Mouse (Mus musculus): ENCODE data around the gene Noct. TPM values are rescaled to one million over a fixed set of nuclear protein-coding genes. Genes with fewer than 3 reads are reported as not detected.

Noct gene
- polyA plus RNA-seq, 1 experiment from 2014 or later, result 8.9 TPM

DNA sequence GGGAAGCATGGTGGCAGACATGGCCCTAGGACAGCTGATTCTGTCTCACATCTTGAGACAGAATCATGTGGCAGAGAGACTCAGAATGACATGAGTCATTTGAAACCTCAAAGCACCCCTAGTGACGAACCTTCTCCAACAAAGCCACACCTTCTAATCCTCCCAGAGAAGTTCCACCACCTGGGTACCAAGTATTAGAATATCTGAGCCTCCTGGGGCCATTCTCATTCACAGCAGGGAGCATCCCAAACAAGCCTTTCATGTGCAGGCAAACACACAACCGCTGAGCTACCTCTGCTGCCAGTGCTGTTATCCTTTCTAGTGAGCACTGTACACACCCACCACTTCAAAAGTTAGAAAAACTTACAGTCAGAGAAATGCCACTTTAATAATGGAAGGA is 70.0 kb downstream of the Noct start:
- WGBS, result 43% methylated on average over 2 of the region's 2 CpGs
- H3K9ac ChIP-seq, result no peak overlapping the region
- no peaks in the 10 kb centered on the region for H3K4me1 ChIP-seq (ENCODE audit: insufficient read depth)
- H3K27me3 ChIP-seq (ENCODE audit: insufficient read depth, low read length), result no peaks in the 10 kb centered on the region
- no peaks in the 10 kb centered on the region for H3K36me3 ChIP-seq (ENCODE audit: insufficient read depth)
- DNase-seq, result no peak
- ATAC-seq (ENCODE audit: insufficient read depth), result no peak
- no peak for TF ChIP-seq CTCF (IDR thresholded peaks at IDR 0.05; ENCODE audit: low read depth)
- H3K9me3 ChIP-seq (ENCODE audit: low read depth, low read length), result no peaks in the 10 kb centered on the region
- no peak overlapping the region for H3K27ac ChIP-seq (ENCODE audit: low read depth)
- no peak overlapping the region for H3K4me2 ChIP-seq
- H3K4me3 ChIP-seq (ENCODE audit: low read depth, low read length), result no peak overlapping the region

GRCm38 (mm10) chr3:51295225-51295624 is 71.0 kb downstream of the Noct start:
- Histone ChIP-seq H3K9me3 (ENCODE audit: low read depth, low read length) (no peaks in the 10 kb centered on the region), H3K9ac (no peak overlapping the region), H3K4me3 (ENCODE audit: low read depth, low read length) (no peak overlapping the region), H3K4me1 (ENCODE audit: insufficient read depth) (no peaks in the 10 kb centered on the region), H3K36me3 (ENCODE audit: insufficient read depth) (no peaks in the 10 kb centered on the region), H3K27me3 (ENCODE audit: insufficient read depth, low read length) (no peaks in the 10 kb centered on the region), H3K27ac (ENCODE audit: low read depth) (no peak overlapping the region), H3K4me2 (no peak overlapping the region)
- no peak for TF ChIP-seq CTCF (IDR thresholded peaks at IDR 0.05; ENCODE audit: low read depth)
- WGBS, result 72% methylated on average over 2 of the region's 2 CpGs
- DNase-seq (no peak), ATAC-seq (ENCODE audit: insufficient read depth) (no peak)

GRCm38 (mm10) chr3:51296790-51297189 is 72.5 kb downstream of the Noct start:
- H3K36me3 ChIP-seq (ENCODE audit: insufficient read depth), result no peaks in the 10 kb centered on the region
- no peak overlapping the region for H3K9ac ChIP-seq
- H3K4me2 ChIP-seq, result no peak overlapping the region
- no peaks in the 10 kb centered on the region for H3K9me3 ChIP-seq (ENCODE audit: low read depth, low read length)
- H3K27ac ChIP-seq (ENCODE audit: low read depth), result no peak overlapping the region
- WGBS, result 49% methylated on average over 1 of the region's 1 CpGs
- no peaks in the 10 kb centered on the region for H3K4me1 ChIP-seq (ENCODE audit: insufficient read depth)
- no peak; the same call in 1 of the 2 replicates for ATAC-seq (ENCODE audit: insufficient read depth)
- peak; percentile 23 for DNase-seq
- no peak for TF ChIP-seq CTCF (IDR thresholded peaks at IDR 0.05; ENCODE audit: low read depth)
- H3K27me3 ChIP-seq (ENCODE audit: insufficient read depth, low read length), result no peaks in the 10 kb centered on the region
- H3K4me3 ChIP-seq (ENCODE audit: low read depth, low read length), result no peak overlapping the region

Small RNA genes within 50 kb of the gene (microRNA-seq; reads per million reads assigned to microRNA genes)
- gene Gm24282 (ENCODE audit: borderline number of aligned reads), result not detected

Other genes with a start within 250 kb of the Noct start
- gene Elf2, start 116.2 kb downstream of the Noct start, polyA plus RNA-seq (2014; fragmentation: Nextera tagmentation; extraction: Ambion mirVana), result 59.4 and 60.8 TPM in 2 replicates
- 2.7 and 3.6 TPM in 2 replicates for gene Mgarp, start 172.3 kb downstream of the Noct start, polyA plus RNA-seq (2014; fragmentation: Nextera tagmentation; extraction: Ambion mirVana)
- gene Ndufc1, start 184.5 kb downstream of the Noct start, polyA plus RNA-seq (2014; fragmentation: Nextera tagmentation; extraction: Ambion mirVana), result 650 and 732 TPM in 2 replicates
- gene Naa15, start 190.7 kb downstream of the Noct start, polyA plus RNA-seq (2014; fragmentation: Nextera tagmentation; extraction: Ambion mirVana), result 45.4 and 49.5 TPM in 2 replicates

All from lung, embryonic 14.5 days (tissue).